Mouse (Mus musculus): Measurements from ENCODE around the gene Slfn5.
"Not testable (repeated sequence)": the region's sequence is repeated elsewhere in the genome, so short reads cannot be mapped to it uniquely, and the experiment has no call there.

The Slfn5 gene

GRCm38 (mm10) chr11:82950736-82951481 lies at the start of gene Slfn5:
TSS of gene Slfn5 (plus strand) at chr11:82951349.
- DNase-seq (ENCODE audit: low spot score), result no peak

GRCm38 (mm10) chr11:82901606-82902310 lies 49.4 kb upstream of the Slfn5 start:
- DNase-seq (ENCODE audit: low spot score), result no peak

GRCm38 (mm10) chr11:82904952-82905351 lies 46.2 kb upstream of the Slfn5 start:
- no peak for DNase-seq (ENCODE audit: low spot score)

GRCm38 (mm10) chr11:82905816-82906215 lies 45.3 kb upstream of the Slfn5 start:
- no peak for DNase-seq (ENCODE audit: low spot score)

- peak; percentile 97 for DNase-seq (ENCODE audit: low spot score)
These were observed 43.2 kb upstream of the Slfn5 start, which contains the start of gene Nle1 for GRCm38 (mm10) chr11:82907651-82908607. TSS of gene Nle1 (minus strand) at chr11:82908411.

- DNase-seq (ENCODE audit: low spot score), result no peak
These were observed 42.5 kb upstream of the Slfn5 start for GRCm38 (mm10) chr11:82908608-82908989.

- no peak for DNase-seq (ENCODE audit: low spot score)
These were observed 40.9 kb upstream of the Slfn5 start, which contains the start of gene Unc45b for GRCm38 (mm10) chr11:82910250-82910649. TSS of gene Unc45b (plus strand) at chr11:82910550.

- DNase-seq (ENCODE audit: low spot score), result no peak
These were observed 40.3 kb upstream of the Slfn5 start for GRCm38 (mm10) chr11:82910679-82911389.

- peak; percentile 88 for DNase-seq (ENCODE audit: low spot score)
These were observed 36.3 kb upstream of the Slfn5 start for GRCm38 (mm10) chr11:82914711-82915352.

- no peak for DNase-seq (ENCODE audit: low spot score)
These were observed 30.4 kb upstream of the Slfn5 start for GRCm38 (mm10) chr11:82920768-82921167.

- no peak for DNase-seq (ENCODE audit: low spot score)
These were observed 29.5 kb upstream of the Slfn5 start for GRCm38 (mm10) chr11:82921691-82922090.

- not testable (repeated sequence) for DNase-seq (ENCODE audit: low spot score)
These were observed 27.2 kb upstream of the Slfn5 start for GRCm38 (mm10) chr11:82923910-82924309.

- DNase-seq (ENCODE audit: low spot score), result no peak
These were observed 22.1 kb upstream of the Slfn5 start for GRCm38 (mm10) chr11:82928897-82929632.

- DNase-seq (ENCODE audit: low spot score), result no peak
These were observed 21.6 kb upstream of the Slfn5 start for GRCm38 (mm10) chr11:82929633-82929950.

- DNase-seq (ENCODE audit: low spot score), result peak; percentile 50
These were observed 20.7 kb upstream of the Slfn5 start for GRCm38 (mm10) chr11:82930391-82930955.

- not testable (repeated sequence) for DNase-seq (ENCODE audit: low spot score)
These were observed 20.0 kb upstream of the Slfn5 start for GRCm38 (mm10) chr11:82931161-82931560.

GRCm38 (mm10) chr11:82931671-82932450 lies 19.3 kb upstream of the Slfn5 start:
- not testable (repeated sequence) for DNase-seq (ENCODE audit: low spot score)

GRCm38 (mm10) chr11:82933186-82933585 lies 18.0 kb upstream of the Slfn5 start:
- DNase-seq (ENCODE audit: low spot score), result no peak

GRCm38 (mm10) chr11:82943336-82943735 lies 7.8 kb upstream of the Slfn5 start:
- peak; percentile 27 for DNase-seq (ENCODE audit: low spot score)
